Mouse (Mus musculus): ENCODE measurements at regions not wholly inside any gene's neighbourhood (a gene's known extent, or its start where the extent isn't known, plus 50 kb on each side); places are given as distances from the start of the nearest gene placed in this dataset.

- H3K9ac ChIP-seq (ENCODE audit: low read depth, low read length): no peak overlapping the region
- no peak overlapping the region for H3K4me3 ChIP-seq (ENCODE audit: insufficient read depth, low read depth, low read length)
- whole genome bisulfite sequencing: 94% methylated on average over 13 of the region's 13 CpGs
- no peaks in the 10 kb centered on the region for H3K27me3 ChIP-seq (ENCODE audit: control insufficient read depth, insufficient read depth, low read length)
- no peaks in the 10 kb centered on the region for H3K36me3 ChIP-seq (ENCODE audit: control insufficient read depth, insufficient read depth, low read length)
- peaks cover 3% of the 10 kb centered on the region; the same call in 1 of the 2 replicates for H3K4me1 ChIP-seq (ENCODE audit: control insufficient read depth, insufficient read depth, low read length)
- no peak for TF ChIP-seq CTCF (IDR thresholded peaks at IDR 0.05; ENCODE audit: low read depth, low read length)
- TF ChIP-seq POLR2A (IDR thresholded peaks at IDR 0.05; ENCODE audit: extremely low read depth, insufficient read depth, low read length): no peak
- H3K27ac ChIP-seq (replicated peaks; ENCODE audit: insufficient read depth, low read depth, low read length): no peak overlapping the region
- H3K79me2 ChIP-seq (ENCODE audit: control insufficient read depth, insufficient read depth, low read length): no peaks in the 10 kb centered on the region
- DNase-seq (ENCODE audit: extremely low read depth, low read depth, low spot score): no peak
Observed at GRCm38 (mm10) chr7:63992155-63992554, 53.4 kb upstream of the Klf13 start.

- H3K36me3 ChIP-seq (ENCODE audit: control insufficient read depth, insufficient read depth, low read length): no peaks in the 10 kb centered on the region
- H3K9ac ChIP-seq (ENCODE audit: low read depth, low read length): no peak overlapping the region
- no peaks in the 10 kb centered on the region for H3K27me3 ChIP-seq (ENCODE audit: control insufficient read depth, insufficient read depth, low read length)
- no peak overlapping the region for H3K4me3 ChIP-seq (ENCODE audit: insufficient read depth, low read depth, low read length)
- H3K79me2 ChIP-seq (ENCODE audit: control insufficient read depth, insufficient read depth, low read length): no peaks in the 10 kb centered on the region
- H3K27ac ChIP-seq (replicated peaks; ENCODE audit: insufficient read depth, low read depth, low read length): no peak overlapping the region
- H3K4me1 ChIP-seq (ENCODE audit: control insufficient read depth, insufficient read depth, low read length): peaks cover 5% of the 10 kb centered on the region; the same call in 1 of the 2 replicates
- DNase-seq (ENCODE audit: extremely low read depth, low read depth, low spot score): no peak
- TF ChIP-seq POLR2A (IDR thresholded peaks at IDR 0.05; ENCODE audit: extremely low read depth, insufficient read depth, low read length): no peak
- TF ChIP-seq CTCF (IDR thresholded peaks at IDR 0.05; ENCODE audit: low read depth, low read length): no peak
- 89% methylated on average over 12 of the region's 12 CpGs for WGBS
Observed at GRCm38 (mm10) chr7:63991085-63992010, 52.6 kb upstream of the Klf13 start.

DNA sequence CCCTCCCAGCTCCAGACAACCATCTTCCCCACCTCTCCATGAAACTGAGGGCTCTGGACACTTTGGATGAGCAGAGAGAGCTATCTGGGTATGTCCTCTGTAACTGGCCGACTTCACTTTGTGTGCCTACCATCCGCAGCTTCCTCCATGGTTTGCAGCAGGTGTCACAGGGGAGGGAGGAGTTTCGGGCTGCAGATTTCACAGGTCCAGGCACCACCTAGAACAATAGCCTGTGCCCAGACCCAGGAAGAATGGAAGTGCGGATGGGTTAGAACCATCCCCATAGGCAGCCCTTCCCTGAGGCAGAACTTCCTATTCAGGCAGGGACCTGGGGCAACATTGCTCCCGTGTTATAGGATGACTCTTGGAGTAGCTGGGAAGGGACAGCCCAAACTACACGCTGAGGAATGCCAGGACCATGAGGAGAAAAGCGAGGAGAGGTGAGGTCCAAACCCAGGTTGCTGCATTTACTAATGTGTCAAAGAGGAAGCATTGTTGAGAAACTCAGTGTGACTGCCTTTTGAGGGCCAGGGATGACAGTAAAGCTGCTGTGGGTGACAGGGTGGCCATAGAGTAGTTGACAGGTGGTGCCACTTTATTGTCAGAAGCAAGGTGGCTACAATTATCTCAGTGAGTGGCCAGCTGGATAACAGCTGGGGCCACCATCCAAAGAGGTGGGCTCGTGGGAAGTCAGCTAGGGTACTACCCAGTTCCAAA is 51.8 kb upstream of the Klf13 start:
- peaks cover 5% of the 10 kb centered on the region; the same call in 1 of the 2 replicates for H3K4me1 ChIP-seq (ENCODE audit: control insufficient read depth, insufficient read depth, low read length)

DNA sequence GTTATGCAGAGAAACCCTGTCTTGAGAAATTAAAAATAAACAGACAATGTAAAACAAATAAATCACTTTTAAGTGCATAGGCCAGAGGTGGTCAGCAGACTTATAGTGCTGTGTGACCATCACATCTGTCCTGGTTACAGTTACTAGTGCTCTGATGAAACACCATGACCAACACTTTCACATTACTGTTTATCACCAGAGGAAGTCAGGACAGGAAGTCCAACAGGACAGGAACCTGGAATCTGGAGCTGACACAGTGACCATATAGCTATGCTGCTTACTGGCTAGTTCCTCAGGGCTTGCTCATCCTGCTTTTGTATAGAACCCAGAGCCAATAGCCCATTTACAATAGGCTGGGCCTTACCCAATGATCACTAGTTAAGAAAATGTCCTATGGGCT is 51.0 kb upstream of the Klf13 start:
- H3K4me3 ChIP-seq (ENCODE audit: insufficient read depth, low read depth, low read length): no peak overlapping the region
- H3K79me2 ChIP-seq (ENCODE audit: control insufficient read depth, insufficient read depth, low read length): no peaks in the 10 kb centered on the region
- TF ChIP-seq POLR2A (IDR thresholded peaks at IDR 0.05; ENCODE audit: extremely low read depth, insufficient read depth, low read length): no peak
- no peak for TF ChIP-seq CTCF (IDR thresholded peaks at IDR 0.05; ENCODE audit: low read depth, low read length)
- H3K27me3 ChIP-seq (ENCODE audit: control insufficient read depth, insufficient read depth, low read length): no peaks in the 10 kb centered on the region
- peaks cover 5% of the 10 kb centered on the region; the same call in 1 of the 2 replicates for H3K4me1 ChIP-seq (ENCODE audit: control insufficient read depth, insufficient read depth, low read length)
- DNase-seq (ENCODE audit: extremely low read depth, low read depth, low spot score): no peak
- H3K9ac ChIP-seq (ENCODE audit: low read depth, low read length): no peak overlapping the region
- no peak overlapping the region for H3K27ac ChIP-seq (replicated peaks; ENCODE audit: insufficient read depth, low read depth, low read length)
- no peaks in the 10 kb centered on the region for H3K36me3 ChIP-seq (ENCODE audit: control insufficient read depth, insufficient read depth, low read length)

More for the DNA sequence above, 51.8 kb upstream of the Klf13 start:
- H3K4me3 ChIP-seq (ENCODE audit: insufficient read depth, low read depth, low read length): no peak overlapping the region
- H3K79me2 ChIP-seq (ENCODE audit: control insufficient read depth, insufficient read depth, low read length): no peaks in the 10 kb centered on the region
- H3K36me3 ChIP-seq (ENCODE audit: control insufficient read depth, insufficient read depth, low read length): no peaks in the 10 kb centered on the region
- no peak overlapping the region for H3K27ac ChIP-seq (replicated peaks; ENCODE audit: insufficient read depth, low read depth, low read length)
- no peak overlapping the region for H3K9ac ChIP-seq (ENCODE audit: low read depth, low read length)
- WGBS: 83% methylated on average over 8 of the region's 8 CpGs
- DNase-seq (ENCODE audit: extremely low read depth, low read depth, low spot score): no peak
- TF ChIP-seq CTCF (IDR thresholded peaks at IDR 0.05; ENCODE audit: low read depth, low read length) (no peak), POLR2A (IDR thresholded peaks at IDR 0.05; ENCODE audit: extremely low read depth, insufficient read depth, low read length) (no peak)
- H3K27me3 ChIP-seq (ENCODE audit: control insufficient read depth, insufficient read depth, low read length): no peaks in the 10 kb centered on the region

Data from liver, adult 2 months (tissue).